Mouse (Mus musculus): Measurements from ENCODE around the gene Hdac7.

Gene Hdac7

GRCm38 (mm10) chr15:97793386-97794153 lies 50.7 kb downstream of the Hdac7 start:
- peak in 1 of 2 experiments; percentile 40 for DNase-seq (ENCODE audit: inconsistent age in 2 of 2, low spot score in 1 of 2)

GRCm38 (mm10) chr15:97791126-97791700 lies 53.1 kb downstream of the Hdac7 start:
- DNase-seq (ENCODE audit: inconsistent age in 2 of 2, low spot score in 1 of 2): peak in 1 of 2 experiments; percentile 64

GRCm38 (mm10) chr15:97789761-97790505 lies 54.4 kb downstream of the Hdac7 start:
- peak; percentile 65 to 82 for DNase-seq (ENCODE audit: inconsistent age in 2 of 2, low spot score in 1 of 2)

- DNase-seq (ENCODE audit: inconsistent age in 2 of 2, low spot score in 1 of 2): peak; percentile 79 to 90
Measured at GRCm38 (mm10) chr15:97788821-97789220, 55.5 kb downstream of the Hdac7 start.

GRCm38 (mm10) chr15:97787799-97788667 lies 56.3 kb downstream of the Hdac7 start:
- peak in 1 of 2 experiments; percentile 74 for DNase-seq (ENCODE audit: inconsistent age in 2 of 2, low spot score in 1 of 2)

GRCm38 (mm10) chr15:97787148-97787798 lies 57.0 kb downstream of the Hdac7 start:
- peak in 1 of 2 experiments; percentile 59 for DNase-seq (ENCODE audit: inconsistent age in 2 of 2, low spot score in 1 of 2)

GRCm38 (mm10) chr15:97786412-97787112 lies 57.7 kb downstream of the Hdac7 start:
- peak; percentile 71 to 82 for DNase-seq (ENCODE audit: inconsistent age in 2 of 2, low spot score in 1 of 2)

- peak in 1 of 2 experiments; percentile 68 for DNase-seq (ENCODE audit: inconsistent age in 2 of 2, low spot score in 1 of 2)
Measured at GRCm38 (mm10) chr15:97785731-97786411, 58.4 kb downstream of the Hdac7 start.

- DNase-seq (ENCODE audit: inconsistent age in 2 of 2, low spot score in 1 of 2): no peak
Measured at GRCm38 (mm10) chr15:97784561-97785161, 59.6 kb downstream of the Hdac7 start.

- DNase-seq (ENCODE audit: inconsistent age in 2 of 2, low spot score in 1 of 2): peak; percentile 93 to 97
Measured at GRCm38 (mm10) chr15:97784092-97784559, 60.2 kb downstream of the Hdac7 start.

- peak; percentile 81 to 91 for DNase-seq (ENCODE audit: inconsistent age in 2 of 2, low spot score in 1 of 2)
Measured at GRCm38 (mm10) chr15:97782749-97783105, 61.6 kb downstream of the Hdac7 start.

GRCm38 (mm10) chr15:97781961-97782748 lies 62.1 kb downstream of the Hdac7 start:
- DNase-seq (ENCODE audit: inconsistent age in 2 of 2, low spot score in 1 of 2): no peak

GRCm38 (mm10) chr15:97780611-97781031 lies 63.7 kb downstream of the Hdac7 start:
- peak in 1 of 2 experiments; percentile 58 for DNase-seq (ENCODE audit: inconsistent age in 2 of 2, low spot score in 1 of 2)

- no peak for DNase-seq (ENCODE audit: inconsistent age in 2 of 2, low spot score in 1 of 2)
Measured at GRCm38 (mm10) chr15:97779576-97779975, 64.7 kb downstream of the Hdac7 start.

- no peak for DNase-seq (ENCODE audit: inconsistent age in 2 of 2, low spot score in 1 of 2)
Measured at GRCm38 (mm10) chr15:97778311-97779098, 65.8 kb downstream of the Hdac7 start, which contains the start of gene Slc48a1. Gene Slc48a1, plus strand, starts transcription at chr15:97778520.

- no peak for DNase-seq (ENCODE audit: inconsistent age in 2 of 2, low spot score in 1 of 2)
Measured at GRCm38 (mm10) chr15:97776919-97777318, 67.4 kb downstream of the Hdac7 start.

GRCm38 (mm10) chr15:97776514-97776913 lies 67.8 kb downstream of the Hdac7 start:
- DNase-seq (ENCODE audit: inconsistent age in 2 of 2, low spot score in 1 of 2): peak; percentile 80 to 92

Measured in adrenal gland, adult (tissue).